Mouse (Mus musculus) CH12.LX (cell line): ENCODE data around the gene Dcaf10. TPM values are rescaled to one million over a fixed set of nuclear protein-coding genes. Genes with fewer than 3 reads are reported as not detected.

Source experiments
- DNase-seq: peaks from one replicate; pipeline ENCODE4 v3.0.0-alpha.2; 2013; ENCODE audit errors: extremely low read depth
- H3K27ac ChIP-seq: 2 replicates; pipeline ENCODE4 v1.5.1; 2012; ENCODE audit warnings: low read depth, mild to moderate bottlenecking, control low read depth, moderate library complexity; ENCODE audit not compliant: insufficient read depth
- H3K27me3 ChIP-seq: replicated peaks from 2 replicates; pipeline ENCODE3; 2012; ENCODE audit warnings: inconsistent platforms
- H3K36me3 ChIP-seq, 2 experiments: replicated peaks in 1 of 2; 2 replicates each; pipeline versions ENCODE3 to v1.6.1; 2012; ENCODE audit warnings: inconsistent platforms in 1 of 2, low read length in 1 of 2, mild to moderate bottlenecking in 1 of 2, mixed read lengths in 1 of 2, moderate library complexity in 1 of 2; ENCODE audit not compliant: control insufficient read depth in 1 of 2, insufficient read depth in 1 of 2
- H3K4me1 ChIP-seq, 2 experiments: 2 replicates each; pipeline ENCODE4 v1.6.1; 2012; ENCODE audit warnings: inconsistent platforms in 1 of 2, moderate library complexity in 1 of 2; ENCODE audit not compliant: insufficient read depth in 2 of 2, control insufficient read depth in 1 of 2
- H3K4me2 ChIP-seq: 2 replicates; pipeline ENCODE4 v1.6.1; 2012; ENCODE audit warnings: low read depth, mild to moderate bottlenecking, control low read depth; ENCODE audit not compliant: poor library complexity, insufficient read depth, severe bottlenecking
- H3K4me3 ChIP-seq, 3 experiments: fragments of 150-350 bp in 1 of 3; sonication (generic) in 1 of 3; replicated peaks in 1 of 3; 2 replicates each; pipeline versions ENCODE3 to v1.5.1; 2011 to 2012; ENCODE audit warnings: low read depth in 2 of 3, low read length in 2 of 3, mild to moderate bottlenecking in 2 of 3, moderate library complexity in 2 of 3, control low read depth in 1 of 3, improper control_type of control experiment in 1 of 3, inconsistent platforms in 1 of 3, mixed read lengths in 1 of 3; ENCODE audit not compliant: poor library complexity in 1 of 3
- H3K79me2 ChIP-seq: replicated peaks from 2 replicates; pipeline ENCODE4 v1.6.1; 2012; ENCODE audit warnings: mild to moderate bottlenecking, moderate library complexity; ENCODE audit not compliant: control insufficient read depth, poor library complexity, insufficient read depth, severe bottlenecking; ENCODE audit errors: extremely low read depth
- H3K9ac ChIP-seq: 2 replicates; pipeline ENCODE4 v1.6.1; 2012; ENCODE audit warnings: low read depth, mild to moderate bottlenecking, control low read depth, moderate library complexity; ENCODE audit not compliant: insufficient read depth
- H3K9me3 ChIP-seq: replicated peaks from 2 replicates; pipeline ENCODE3; 2012; ENCODE audit warnings: low read length, inconsistent platforms, mixed read lengths
- CHD2 ChIP-seq: IDR thresholded peaks from 2 replicates; pipeline ENCODE4 v1.6.1; 2011; ENCODE audit warnings: low read length, improper control_type of control experiment
- E2F4 ChIP-seq: IDR thresholded peaks from 2 replicates; pipeline ENCODE4 v1.6.1; 2011; ENCODE audit warnings: low read depth, low read length, improper control_type of control experiment; ENCODE audit not compliant: insufficient replicate concordance
- ELF1 ChIP-seq: IDR thresholded peaks from 2 replicates; pipeline ENCODE4 v1.6.1; 2014; ENCODE audit warnings: low read depth, mild to moderate bottlenecking, inconsistent platforms, low read length, improper control_type of control experiment
- EP300 ChIP-seq: IDR thresholded peaks from 2 replicates; pipeline ENCODE4 v1.6.1; 2011; ENCODE audit warnings: low read length, improper control_type of control experiment
- ETS1 ChIP-seq: conservative IDR thresholded peaks from 2 replicates; pipeline ENCODE4 v1.6.1; 2012; ENCODE audit warnings: low read depth, mild to moderate bottlenecking, inconsistent platforms, low read length, improper control_type of control experiment, moderate library complexity
- HCFC1 ChIP-seq: IDR thresholded peaks from 2 replicates; pipeline ENCODE4 v1.6.1; 2012; ENCODE audit warnings: low read depth, mild to moderate bottlenecking, inconsistent platforms, low read length, improper control_type of control experiment
- IRF4 ChIP-seq: IDR thresholded peaks from 2 replicates; pipeline ENCODE4 v1.6.1; 2014; ENCODE audit warnings: low read depth, mild to moderate bottlenecking, inconsistent platforms, low read length, improper control_type of control experiment
- JUN ChIP-seq: IDR thresholded peaks from 2 replicates; pipeline ENCODE4 v1.6.1; 2011; ENCODE audit warnings: low read depth, mild to moderate bottlenecking, low read length, improper control_type of control experiment, moderate library complexity; ENCODE audit not compliant: insufficient read depth
- JUND ChIP-seq: conservative IDR thresholded peaks from 2 replicates; pipeline ENCODE4 v1.6.1; 2011; ENCODE audit warnings: low read depth, low read length, improper control_type of control experiment
- KAT2A ChIP-seq: IDR thresholded peaks from 2 replicates; pipeline ENCODE4 v1.6.1; 2012; ENCODE audit warnings: low read length, improper control_type of control experiment, inconsistent platforms; ENCODE audit not compliant: insufficient replicate concordance
- MAFK ChIP-seq: IDR thresholded peaks from 2 replicates; pipeline ENCODE4 v1.6.1; 2011; ENCODE audit warnings: low read length, improper control_type of control experiment; ENCODE audit not compliant: insufficient replicate concordance
- MAX ChIP-seq: IDR thresholded peaks from 2 replicates; pipeline ENCODE4 v1.6.1; 2011; ENCODE audit warnings: low read length, improper control_type of control experiment
- MEF2A ChIP-seq: IDR thresholded peaks from 2 replicates; pipeline ENCODE4 v1.6.1; 2014; ENCODE audit warnings: low read depth, mild to moderate bottlenecking, inconsistent platforms, low read length, improper control_type of control experiment, borderline replicate concordance
- MXI1 ChIP-seq: IDR thresholded peaks from 2 replicates; pipeline ENCODE4 v1.6.1; 2011; ENCODE audit warnings: mild to moderate bottlenecking, low read depth, low read length, improper control_type of control experiment
- MYC ChIP-seq: IDR thresholded peaks from 2 replicates; pipeline ENCODE4 v1.6.1; 2011; ENCODE audit warnings: low read depth, mild to moderate bottlenecking, improper control_type of control experiment, low read length
- NELFE ChIP-seq: IDR thresholded peaks from 2 replicates; pipeline ENCODE4 v1.6.1; 2011; ENCODE audit warnings: low read depth, low read length, improper control_type of control experiment
- NRF1 ChIP-seq: IDR thresholded peaks from 2 replicates; pipeline ENCODE4 v1.6.1; 2014; ENCODE audit warnings: low read depth, mild to moderate bottlenecking, inconsistent platforms, low read length, improper control_type of control experiment, moderate library complexity
- PAX5 ChIP-seq: IDR thresholded peaks from 2 replicates; pipeline ENCODE4 v1.6.1; 2012; ENCODE audit warnings: low read length, inconsistent platforms, mixed read lengths
- POLR2A ChIP-seq: IDR thresholded peaks from 2 replicates; pipeline ENCODE4 v1.6.1; 2011; ENCODE audit warnings: low read depth, mild to moderate bottlenecking, improper control_type of control experiment, low read length
- POLR2AphosphoS2 ChIP-seq: IDR thresholded peaks from 2 replicates; pipeline ENCODE4 v1.6.1; 2011; ENCODE audit warnings: low read depth, low read length, improper control_type of control experiment
- RAD21 ChIP-seq: IDR thresholded peaks from 2 replicates; pipeline ENCODE4 v1.6.1; 2011; ENCODE audit warnings: low read depth, mild to moderate bottlenecking, low read length, improper control_type of control experiment, moderate library complexity
- RCOR1 ChIP-seq: conservative IDR thresholded peaks from 2 replicates; pipeline ENCODE4 v1.6.1; 2012; ENCODE audit warnings: low read depth, mild to moderate bottlenecking, inconsistent platforms, low read length, improper control_type of control experiment
- SIN3A ChIP-seq: IDR thresholded peaks from 2 replicates; pipeline ENCODE4 v1.6.1; 2012; ENCODE audit warnings: low read length, improper control_type of control experiment, inconsistent platforms
- SMC3 ChIP-seq: IDR thresholded peaks from 2 replicates; pipeline ENCODE4 v1.6.1; 2011; ENCODE audit warnings: low read depth, low read length, improper control_type of control experiment
- TBP ChIP-seq: conservative IDR thresholded peaks from 2 replicates; pipeline ENCODE4 v1.6.1; 2011; ENCODE audit warnings: low read depth, low read length, improper control_type of control experiment
- TCF12 ChIP-seq: IDR thresholded peaks from 2 replicates; pipeline ENCODE4 v1.6.1; 2014; ENCODE audit warnings: low read depth, mild to moderate bottlenecking, inconsistent platforms, low read length, improper control_type of control experiment
- USF2 ChIP-seq: conservative IDR thresholded peaks from 2 replicates; pipeline ENCODE4 v1.6.1; 2011; ENCODE audit warnings: low read depth, low read length, improper control_type of control experiment
- ZC3H11A ChIP-seq: IDR thresholded peaks from 2 replicates; pipeline ENCODE4 v1.6.1; 2012; ENCODE audit warnings: low read depth, mild to moderate bottlenecking, inconsistent platforms, low read length, improper control_type of control experiment
- ZKSCAN1 ChIP-seq: IDR thresholded peaks from 2 replicates; pipeline ENCODE4 v1.6.1; 2012; ENCODE audit warnings: low read depth, inconsistent platforms, low read length, improper control_type of control experiment, borderline replicate concordance
- dilution Hi-C: fragments of 300-500 bp; cut with MboI; formaldehyde crosslinking; loops from 2 replicates; pipeline ENCODE4 v1.14.3; 2020; ENCODE audit warnings: low sequenced_read_pairs; ENCODE audit not compliant: extremely low pct_unique_long_range_greater_than_20kb, extremely low pct_ligation_motif_present
- in situ Hi-C: fragments of 300-500 bp; cut with MboI; formaldehyde crosslinking; loops from 3 replicates; pipeline ENCODE4 v1.14.3; 2019; ENCODE audit warnings: low sequenced_read_pairs, low pct_ligation_motif_present, low pct_unique_long_range_greater_than_20kb, mixed read lengths
- polyA plus RNA-seq: library from polyadenylated mRNA; unstranded; fragments of >175 nt; gene quantifications from 2 replicates; pipeline ENCODE4 v1.2.1, GENCODE M21; 2012; ENCODE audit warnings: low read depth; ENCODE audit not compliant: insufficient read length
- total RNA-seq, 2 experiments: library from RNA; depleted of rRNA; stranded (reverse); fragments of 300-350 nt in 1 of 2; fragments of >200 nt in 1 of 2; gene quantifications; 2 replicates each; pipeline ENCODE4 v1.2.3; 2012 to 2014

Dcaf10 gene
- total and polyA plus RNA-seq, 3 experiments: 6.8 to 11.6 (median 11.1) TPM

DNA sequence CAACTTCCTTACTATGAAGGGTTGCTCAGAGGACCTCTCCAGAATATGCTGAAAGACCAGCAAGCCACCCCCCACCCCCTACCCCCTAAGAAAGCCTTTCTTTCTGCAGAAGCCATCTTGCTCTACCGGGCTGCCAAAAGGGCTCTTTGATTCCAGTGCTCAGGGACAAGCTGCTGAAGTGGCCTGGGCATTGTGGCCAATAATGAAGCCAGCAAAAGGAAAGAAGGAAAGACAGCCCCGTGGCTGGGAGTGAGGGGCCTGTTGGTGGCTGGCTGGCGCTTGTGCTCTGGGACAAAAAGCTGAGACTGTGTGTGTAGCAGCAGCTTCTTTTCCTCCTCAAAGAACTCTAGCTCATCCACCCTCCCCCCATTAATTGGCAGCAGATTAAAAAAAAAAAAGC, 78.8 kb downstream of the Dcaf10 start:
- H3K27ac ChIP-seq: no peak overlapping the region
- no peaks in the 10 kb centered on the region for H3K27me3 ChIP-seq
- DNase-seq: no peak
- H3K9me3 ChIP-seq: no peaks in the 10 kb centered on the region
- no peak overlapping the region for H3K9ac ChIP-seq
- H3K4me2 ChIP-seq: no peak overlapping the region
- TF ChIP-seq POLR2AphosphoS2: no peak
- no peak for TF ChIP-seq TBP
- TF ChIP-seq HCFC1: no peak
- TF ChIP-seq USF2: no peak
- TF ChIP-seq JUND: no peak
- no peak for TF ChIP-seq IRF4
- no peak for TF ChIP-seq EP300
- TF ChIP-seq SIN3A: no peak
- TF ChIP-seq E2F4: no peak
- TF ChIP-seq MAFK: no peak
- no peak for TF ChIP-seq ZKSCAN1
- TF ChIP-seq JUN: no peak
- no peak for TF ChIP-seq POLR2A
- TF ChIP-seq TCF12: no peak
- TF ChIP-seq MYC: no peak
- no peak for TF ChIP-seq NRF1
- in situ Hi-C loops: no loop called here
- H3K36me3 ChIP-seq: peaks cover 0 to 33% of the 10 kb centered on the region in 2 experiments
- dilution Hi-C loops: no loop called here
- H3K79me2 ChIP-seq: no peaks in the 10 kb centered on the region
- H3K4me3 ChIP-seq: no peak overlapping the region
- peaks cover 24 to 57% of the 10 kb centered on the region in 2 experiments for H3K4me1 ChIP-seq

DNA sequence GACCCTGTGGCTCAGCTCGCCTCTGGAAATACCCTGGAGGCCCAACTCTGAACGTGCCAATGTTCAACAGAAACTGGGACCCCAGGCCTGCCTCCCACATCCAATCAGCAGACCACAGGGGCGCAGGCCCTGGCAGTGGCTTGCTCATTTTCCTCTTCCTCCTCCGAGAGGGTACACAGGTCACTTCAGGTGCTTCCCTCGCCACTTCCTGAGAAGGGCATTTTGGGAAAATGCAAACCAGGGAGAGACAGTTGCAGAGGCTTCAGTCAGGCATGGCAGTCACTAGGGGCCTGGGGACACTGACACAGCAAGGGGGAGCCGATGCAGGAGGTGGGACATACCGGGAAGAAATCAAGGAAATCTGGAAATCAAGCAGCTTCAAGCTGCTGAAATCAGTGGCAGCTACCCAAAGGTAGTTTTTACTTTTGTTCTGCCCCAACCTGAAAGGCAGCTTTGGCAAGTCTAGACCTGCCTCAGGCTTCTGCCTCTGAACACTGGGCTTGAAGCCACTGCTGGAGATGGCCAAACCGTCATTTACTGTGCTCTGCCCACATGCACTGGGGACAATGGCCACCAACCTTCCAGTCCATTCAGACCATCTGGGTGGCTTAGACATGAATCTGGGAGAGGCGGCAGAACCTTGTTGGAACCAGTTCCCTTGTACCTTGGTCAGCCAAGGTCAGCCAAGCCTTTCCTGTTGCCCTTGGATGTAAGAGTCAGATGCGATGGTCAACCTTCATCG, 79.8 kb downstream of the Dcaf10 start:
- Histone ChIP-seq H3K9me3 (no peaks in the 10 kb centered on the region), H3K4me2 (0 out of 2 replicates have a peak overlapping the region, but pooled peaks have one; percentile 26), H3K79me2 (no peaks in the 10 kb centered on the region), H3K36me3 (peaks cover 0 to 43% of the 10 kb centered on the region in 2 experiments), H3K4me3 (no peak overlapping the region), H3K4me1 (peaks cover 24 to 57% of the 10 kb centered on the region in 2 experiments), H3K9ac (0 out of 2 replicates have a peak overlapping the region, but pooled peaks have one; percentile 25), H3K27ac (peak overlapping the region; percentile 33), H3K27me3 (no peaks in the 10 kb centered on the region)
- in situ Hi-C loops: no loop called here
- no peak for DNase-seq
- dilution Hi-C loops: no loop called here
- no peak for TF ChIP-seq PAX5
- no peak for TF ChIP-seq MXI1
- TF ChIP-seq KAT2A: 0 out of 2 replicates have a peak, but pooled peaks have one; percentile 42
- peak; percentile 56 for TF ChIP-seq ETS1
- TF ChIP-seq POLR2A: no peak
- no peak for TF ChIP-seq NELFE
- no peak; the same call in 1 of the 2 replicates for TF ChIP-seq SMC3
- TF ChIP-seq ZKSCAN1: no peak
- TF ChIP-seq EP300: peak; percentile 30
- TF ChIP-seq RAD21: no peak; the same call in 1 of the 2 replicates
- no peak for TF ChIP-seq E2F4
- TF ChIP-seq SIN3A: no peak
- peak; percentile 63 for TF ChIP-seq ELF1
- TF ChIP-seq ZC3H11A: no peak
- no peak for TF ChIP-seq POLR2AphosphoS2
- TF ChIP-seq IRF4: peak; percentile 63
- TF ChIP-seq RCOR1: peak; percentile 52; the same call in 1 of the 2 replicates
- TF ChIP-seq HCFC1: peak; percentile 38
- peak; percentile 68 for TF ChIP-seq MEF2A
- no peak for TF ChIP-seq TBP
- TF ChIP-seq TCF12: peak; percentile 62
- no peak for TF ChIP-seq CHD2
- no peak; the same call in 1 of the 2 replicates for TF ChIP-seq MAFK
- TF ChIP-seq MYC: no peak
- no peak for TF ChIP-seq MAX
- no peak for TF ChIP-seq JUN
